Mouse (Mus musculus): ENCODE measurements around the gene Apba2.

GRCm38 (mm10) chr7:64667959-64668358, 166.5 kb downstream of the Apba2 start:
- TF ChIP-seq CTCF (conservative IDR thresholded peaks at IDR 0.05; ENCODE audit: insufficient read depth, insufficient read length, low read depth, low read length) (no peak), POLR2A (IDR thresholded peaks at IDR 0.05; ENCODE audit: low read depth, low read length) (no peak)

All from kidney, adult 2 months (tissue).